Mouse (Mus musculus) intestine, embryonic 16.5 days (tissue): ENCODE results near the gene Pwwp2b. TPM values are rescaled to one million over a fixed set of nuclear protein-coding genes. Genes with fewer than 3 reads are reported as not detected.

Experiments
- ATAC-seq: fragments of 200-750 bp; cut with Nextera tagmentation; 2 replicates; pipeline ENCODE4 v1.8.0; 2017; ENCODE audit warnings: moderate TSS enrichment, moderate library complexity
- H3K27ac ChIP-seq: fragments of 300-500 bp; sonication (generic); 2 replicates; pipeline ENCODE4 v1.5.1; 2014; ENCODE audit warnings: mild to moderate bottlenecking, low read length
- H3K27me3 ChIP-seq: fragments of 300-500 bp; sonication (generic); replicated peaks from 2 replicates; pipeline ENCODE4 v1.6.1; 2014; ENCODE audit warnings: low read length, control low read depth, mixed read lengths; ENCODE audit not compliant: control insufficient read depth, insufficient read depth
- H3K36me3 ChIP-seq: fragments of 300-500 bp; sonication (generic); 2 replicates; pipeline ENCODE4 v1.6.1; 2014; ENCODE audit warnings: low read length, control low read depth; ENCODE audit not compliant: control insufficient read depth, insufficient read depth
- H3K4me1 ChIP-seq: fragments of 300-500 bp; sonication (generic); 2 replicates; pipeline ENCODE4 v1.6.1; 2014; ENCODE audit warnings: low read length, control low read depth, mixed read lengths; ENCODE audit not compliant: control insufficient read depth, insufficient read depth
- H3K4me2 ChIP-seq: fragments of 300-500 bp; sonication (generic); 2 replicates; pipeline ENCODE4 v1.6.1; 2014; ENCODE audit warnings: low read depth, low read length, control low read depth
- H3K4me3 ChIP-seq: fragments of 300-500 bp; sonication (generic); 2 replicates; pipeline ENCODE4 v1.5.1; 2014; ENCODE audit warnings: mild to moderate bottlenecking, low read length
- H3K9ac ChIP-seq: fragments of 300-500 bp; sonication (generic); 2 replicates; pipeline ENCODE4 v1.6.1; 2014; ENCODE audit warnings: low read depth, low read length
- H3K9me3 ChIP-seq: fragments of 300-500 bp; sonication (generic); 2 replicates; pipeline ENCODE4 v1.6.1; 2016; ENCODE audit warnings: low read length, control low read depth; ENCODE audit not compliant: control insufficient read depth
- WGBS: fragments of 180-500 bp; shearing (Covaris S2); extraction: QIAGEN DNeasy Blood & Tissue Kit; methylation state at CpG from one replicate; pipeline ENCODE4 v1.1.7; 2014; 5-methylcytosine and 5-hydroxymethylcytosine counted together
- polyA plus RNA-seq: library from polyadenylated mRNA; unstranded; fragments of >200 nt; fragmentation: Nextera tagmentation; extraction: Ambion mirVana; gene quantifications from 2 replicates; pipeline ENCODE4 v1.2.1, GENCODE M21; 2015

Gene Pwwp2b
- polyA plus RNA-seq, 1 experiment from 2014 or later: 24.3 TPM

DNA sequence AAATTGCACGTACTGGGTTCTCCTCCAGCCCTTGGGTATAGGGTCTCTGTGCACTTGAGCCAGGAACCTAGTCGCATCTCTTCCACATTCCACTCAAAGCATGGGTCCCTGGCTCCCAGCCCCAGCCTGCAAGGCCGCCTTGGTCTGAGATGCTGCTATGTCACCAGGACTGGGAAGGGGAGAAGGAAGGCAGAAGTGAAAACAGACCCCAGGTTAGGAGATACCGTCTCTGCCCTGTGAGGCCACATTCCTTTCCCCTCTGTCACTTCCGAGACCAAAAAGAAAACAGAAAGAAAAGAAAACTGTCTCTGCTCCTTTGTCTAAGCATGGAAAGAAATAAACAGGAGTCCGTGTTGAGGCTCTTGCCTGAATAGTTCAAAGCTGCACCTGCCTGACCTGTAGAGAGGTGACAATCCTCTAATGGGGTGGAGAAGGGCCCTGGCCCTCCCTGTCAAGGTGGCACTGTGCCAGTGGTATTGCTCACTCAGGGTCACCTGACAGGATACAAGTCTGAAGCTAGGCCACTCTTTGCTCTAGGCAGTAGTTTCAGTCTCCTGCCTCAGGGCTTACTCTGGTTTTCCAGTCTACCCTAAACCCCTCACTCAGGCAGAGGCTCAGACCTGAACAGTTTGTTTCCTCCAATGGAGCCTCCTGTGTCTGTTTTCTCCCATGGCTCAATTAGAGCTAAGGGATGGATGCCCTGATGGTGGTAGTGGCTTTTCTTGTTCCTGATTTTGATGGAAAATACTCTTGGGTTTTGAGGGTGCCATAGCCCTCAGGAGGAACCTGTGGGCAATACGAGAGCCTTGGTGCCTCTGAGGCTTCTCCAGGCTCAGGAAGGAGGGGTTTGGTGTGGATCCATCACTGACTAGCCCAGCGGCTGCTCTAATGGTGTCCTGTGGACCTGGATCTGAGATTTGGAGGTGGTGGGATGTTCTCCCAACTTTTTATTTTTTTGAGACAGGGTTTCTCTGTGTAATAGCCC, 18.9 kb downstream of the Pwwp2b start:
- H3K9me3 ChIP-seq: no peaks in the 10 kb centered on the region
- peaks cover 4% of the 10 kb centered on the region for H3K36me3 ChIP-seq
- no peak overlapping the region for H3K4me2 ChIP-seq
- peaks cover 30% of the 10 kb centered on the region for H3K4me1 ChIP-seq
- no peaks in the 10 kb centered on the region for H3K27me3 ChIP-seq
- H3K9ac ChIP-seq: 0 out of 2 replicates have a peak overlapping the region, but pooled peaks have one; percentile 11
- no peak overlapping the region for H3K4me3 ChIP-seq
- H3K27ac ChIP-seq: no peak overlapping the region
- ATAC-seq: no peak
- WGBS: 69% methylated on average over 8 of the region's 8 CpGs

DNA sequence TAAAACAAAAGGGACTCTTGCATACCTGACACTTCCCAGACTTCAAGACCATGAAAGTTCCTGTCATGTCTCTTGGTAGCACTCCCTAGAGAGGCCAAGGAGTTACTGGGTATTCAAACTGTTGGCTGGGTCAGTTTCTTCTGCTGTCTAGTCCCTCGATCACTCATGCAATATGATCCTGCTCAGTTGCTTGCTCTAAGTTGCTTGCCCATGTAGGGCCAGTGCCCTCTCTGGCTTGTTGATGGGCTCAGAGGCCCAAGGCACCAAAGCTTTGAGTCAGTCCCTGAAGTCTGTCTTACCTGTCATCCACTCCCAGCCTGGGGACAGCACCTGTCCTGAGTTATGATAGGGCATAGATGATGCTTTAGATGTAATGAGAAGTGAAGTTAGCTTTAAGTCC, 22.5 kb downstream of the Pwwp2b start:
- Histone ChIP-seq H3K4me3 (no peak overlapping the region), H3K4me2 (no peak overlapping the region), H3K27ac (no peak overlapping the region), H3K36me3 (peaks cover 4% of the 10 kb centered on the region), H3K27me3 (no peaks in the 10 kb centered on the region), H3K9ac (no peak overlapping the region), H3K9me3 (no peaks in the 10 kb centered on the region), H3K4me1 (peaks cover 39% of the 10 kb centered on the region)
- ATAC-seq: no peak
- 85% methylated on average over 1 of the region's 1 CpGs for WGBS

DNA sequence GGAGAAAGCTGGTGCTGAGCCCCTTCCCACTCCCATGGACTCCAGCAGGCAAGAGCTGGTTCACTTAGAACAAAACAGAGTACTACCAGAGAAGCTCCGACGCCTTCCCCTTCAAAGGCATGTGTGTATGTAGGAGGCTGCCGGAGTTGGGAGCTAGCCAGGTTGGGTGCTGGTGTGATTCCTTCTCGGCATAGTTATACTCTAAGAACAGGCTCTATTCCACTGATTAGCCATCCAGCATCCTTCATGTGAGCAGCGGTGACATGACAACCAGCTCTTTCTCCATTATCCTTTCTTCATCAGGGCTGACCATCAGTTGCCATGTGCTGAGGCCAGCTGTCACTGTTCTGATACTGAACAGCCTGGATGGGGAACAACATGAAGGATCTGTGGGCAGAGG, 23.6 kb downstream of the Pwwp2b start:
- Histone ChIP-seq H3K27me3 (no peaks in the 10 kb centered on the region), H3K27ac (peak overlapping the region; percentile 94), H3K4me1 (peaks cover 36% of the 10 kb centered on the region), H3K36me3 (peaks cover 4% of the 10 kb centered on the region), H3K4me2 (no peak overlapping the region), H3K9ac (no peak overlapping the region), H3K9me3 (no peaks in the 10 kb centered on the region), H3K4me3 (no peak overlapping the region)
- 53% methylated on average over 5 of the region's 5 CpGs for whole genome bisulfite sequencing
- ATAC-seq: no peak

GRCm38 (mm10) chr7:139272639-139273396, 24.5 kb downstream of the Pwwp2b start:
- H3K9ac ChIP-seq: peak overlapping the region; percentile 46; the same call in 1 of the 2 replicates
- peaks cover 4% of the 10 kb centered on the region for H3K36me3 ChIP-seq
- 14% methylated on average over 1 of the region's 1 CpGs for WGBS
- peaks cover 33% of the 10 kb centered on the region for H3K4me1 ChIP-seq
- no peaks in the 10 kb centered on the region for H3K27me3 ChIP-seq
- H3K27ac ChIP-seq: peak overlapping the region; percentile 94
- H3K4me3 ChIP-seq: no peak overlapping the region
- H3K4me2 ChIP-seq: no peak overlapping the region
- ATAC-seq: peak; percentile 83
- no peaks in the 10 kb centered on the region for H3K9me3 ChIP-seq

- Histone ChIP-seq H3K4me2 (no peak overlapping the region), H3K27ac (peak overlapping the region; percentile 94), H3K4me3 (no peak overlapping the region), H3K9ac (peak overlapping the region; percentile 4; the same call in 1 of the 2 replicates), H3K36me3 (peaks cover 4% of the 10 kb centered on the region), H3K9me3 (no peaks in the 10 kb centered on the region), H3K27me3 (no peaks in the 10 kb centered on the region), H3K4me1 (peaks cover 33% of the 10 kb centered on the region)
- peak; percentile 68 for ATAC-seq
- WGBS: 14% methylated on average over 2 of the region's 2 CpGs
Observed at GRCm38 (mm10) chr7:139273397-139273719, 25.1 kb downstream of the Pwwp2b start.

DNA sequence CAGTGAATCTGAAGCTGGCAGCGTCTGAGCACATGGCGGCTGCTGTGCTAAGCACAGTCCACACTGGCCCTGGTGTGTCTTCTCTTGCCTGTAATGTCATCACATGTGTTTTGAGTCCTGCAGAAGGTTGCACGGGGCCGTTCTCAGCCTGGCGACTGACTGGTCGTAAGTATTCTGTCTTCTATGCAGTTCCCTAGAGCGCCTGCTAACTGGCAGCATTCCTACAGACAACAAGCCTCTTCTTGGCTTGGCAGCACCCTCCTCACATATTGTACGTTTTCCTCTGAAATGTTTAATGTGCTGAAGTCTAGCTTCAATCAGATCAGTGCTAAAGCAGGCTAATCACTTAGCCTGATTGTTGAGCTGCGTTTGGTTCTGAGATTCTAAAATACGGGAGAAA, 27.3 kb downstream of the Pwwp2b start:
- ATAC-seq: no peak
- Histone ChIP-seq H3K4me2 (no peak overlapping the region), H3K27me3 (no peaks in the 10 kb centered on the region), H3K27ac (no peak overlapping the region), H3K9me3 (no peaks in the 10 kb centered on the region), H3K36me3 (no peaks in the 10 kb centered on the region), H3K9ac (no peak overlapping the region), H3K4me1 (peaks cover 40% of the 10 kb centered on the region), H3K4me3 (no peak overlapping the region)
- WGBS: 58% methylated on average over 10 of the region's 10 CpGs

GRCm38 (mm10) chr7:139276150-139276549, 27.9 kb downstream of the Pwwp2b start:
- Histone ChIP-seq H3K27me3 (no peaks in the 10 kb centered on the region), H3K4me1 (peaks cover 46% of the 10 kb centered on the region), H3K9ac (no peak overlapping the region), H3K4me3 (no peak overlapping the region), H3K9me3 (no peaks in the 10 kb centered on the region), H3K27ac (no peak overlapping the region), H3K4me2 (no peak overlapping the region), H3K36me3 (no peaks in the 10 kb centered on the region)
- no peak for ATAC-seq
- 89% methylated on average over 10 of the region's 10 CpGs for WGBS

GRCm38 (mm10) chr7:139277536-139277935, 29.3 kb downstream of the Pwwp2b start:
- H3K27me3 ChIP-seq: no peaks in the 10 kb centered on the region
- H3K9ac ChIP-seq: no peak overlapping the region
- H3K4me3 ChIP-seq: no peak overlapping the region
- H3K4me2 ChIP-seq: no peak overlapping the region
- 88% methylated on average over 7 of the region's 7 CpGs for whole genome bisulfite sequencing
- ATAC-seq: no peak
- H3K27ac ChIP-seq: no peak overlapping the region
- no peaks in the 10 kb centered on the region for H3K9me3 ChIP-seq
- H3K36me3 ChIP-seq: no peaks in the 10 kb centered on the region
- H3K4me1 ChIP-seq: peaks cover 39% of the 10 kb centered on the region

GRCm38 (mm10) chr7:139279571-139279970, 31.3 kb downstream of the Pwwp2b start:
- H3K36me3 ChIP-seq: no peaks in the 10 kb centered on the region
- no peak overlapping the region for H3K4me2 ChIP-seq
- 81% methylated on average over 5 of the region's 5 CpGs for WGBS
- H3K27me3 ChIP-seq: no peaks in the 10 kb centered on the region
- H3K9me3 ChIP-seq: no peaks in the 10 kb centered on the region
- H3K4me1 ChIP-seq: peaks cover 22% of the 10 kb centered on the region
- H3K4me3 ChIP-seq: no peak overlapping the region
- ATAC-seq: no peak
- H3K27ac ChIP-seq: no peak overlapping the region
- no peak overlapping the region for H3K9ac ChIP-seq
